ENCODE assay signal across 30 mouse cellular contexts in the genomic region with DNA sequence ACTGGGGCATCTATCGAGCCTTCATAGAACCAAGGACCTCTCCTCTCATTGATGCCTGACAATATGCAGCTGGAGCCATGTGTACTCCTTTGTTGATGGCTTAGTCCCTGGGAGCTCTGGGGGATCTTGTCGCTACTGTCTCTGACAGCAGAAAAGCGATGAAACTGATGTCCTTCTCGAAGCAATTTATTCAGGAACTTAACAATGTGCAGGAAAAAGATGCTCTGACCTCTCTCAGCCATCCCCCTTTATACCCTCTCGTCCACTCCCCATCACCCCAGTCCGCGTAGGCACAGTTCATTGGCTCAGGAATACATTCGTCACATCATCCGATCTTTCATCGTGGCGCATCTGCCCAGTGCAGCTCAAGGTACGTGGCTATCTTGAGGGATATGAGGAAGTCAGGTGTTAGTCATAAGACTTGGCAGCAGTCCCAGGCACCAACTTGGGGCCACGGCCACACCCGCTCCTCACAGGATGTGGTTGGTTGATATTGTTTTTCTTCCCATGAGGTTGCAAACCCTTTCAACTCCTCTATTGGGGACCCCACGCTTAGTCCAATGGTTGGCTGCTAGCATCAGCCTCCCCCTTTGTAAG.
"Had no signal": no experiment of that assay in that cellular context is flagged by ENCODE, and none has a peak within 500 bp of the region (broad histone marks: within the 10 kb centered on the region; RNA-seq: fewer than 3 reads in every experiment).

No protein-coding gene starts in this region.

- H3K36me3 ChIP-seq: heart, embryonic 12.5 days; heart, embryonic 13.5 days; heart, embryonic 15.5 days; hindbrain, embryonic 10.5 days; hindbrain, embryonic 12.5 days; hindbrain, embryonic 13.5 days; hindbrain, embryonic 15.5 days; intestine, embryonic 15.5 days; kidney, embryonic 15.5 days had no signal

- H3K9me3 ChIP-seq: heart, embryonic 12.5 days; heart, embryonic 13.5 days; heart, embryonic 15.5 days; hindbrain, embryonic 10.5 days; hindbrain, embryonic 12.5 days; hindbrain, embryonic 13.5 days; hindbrain, embryonic 15.5 days; intestine, embryonic 15.5 days; kidney, embryonic 15.5 days had no signal

- H3K27ac ChIP-seq: heart, embryonic 13.5 days; heart, embryonic 15.5 days; hindbrain, embryonic 10.5 days; hindbrain, embryonic 12.5 days; hindbrain, embryonic 13.5 days; hindbrain, embryonic 14.5 days; hindbrain, embryonic 15.5 days; hindbrain, postnatal 0 days; intestine, embryonic 15.5 days; kidney, embryonic 15.5 days; kidney, postnatal 0 days; layer of hippocampus, adult 2 months; left cerebral cortex, adult 2 months had no signal

- H3K9ac ChIP-seq: heart, embryonic 12.5 days; heart, embryonic 13.5 days; heart, embryonic 15.5 days; hindbrain, embryonic 12.5 days; hindbrain, embryonic 13.5 days; hindbrain, embryonic 14.5 days; hindbrain, embryonic 15.5 days; intestine, embryonic 15.5 days; kidney, embryonic 15.5 days had no signal

- H3K4me3 ChIP-seq: heart, embryonic 12.5 days; heart, embryonic 13.5 days; heart, embryonic 15.5 days; hindbrain, embryonic 10.5 days; hindbrain, embryonic 12.5 days; hindbrain, embryonic 13.5 days; hindbrain, embryonic 15.5 days; intestine, embryonic 15.5 days; kidney, embryonic 15.5 days; layer of hippocampus, adult 2 months; left cerebral cortex, adult 2 months had no signal

- H3K4me1 ChIP-seq: heart, embryonic 12.5 days; heart, embryonic 13.5 days; heart, embryonic 15.5 days; hindbrain, embryonic 10.5 days; hindbrain, embryonic 12.5 days; hindbrain, embryonic 13.5 days; hindbrain, embryonic 15.5 days; intestine, embryonic 15.5 days; kidney, embryonic 15.5 days had no signal

- H3K27me3 ChIP-seq: heart, embryonic 12.5 days; heart, embryonic 13.5 days; heart, embryonic 15.5 days; hindbrain, embryonic 12.5 days; hindbrain, embryonic 13.5 days; hindbrain, embryonic 15.5 days; intestine, embryonic 15.5 days; kidney, embryonic 15.5 days had no signal

- DNase-seq: heart, postnatal 10 days; heart, postnatal 14 days; heart, postnatal 36 days; heart, postnatal 4 days; kidney, adult 11 months; kidney, adult 18-20 months; kidney, adult 2 months; kidney, adult 8-10 months; kidney, adult 9 months; kidney, postnatal 10 days; kidney, postnatal 14 days; kidney, postnatal 25 days; kidney, postnatal 36 days; kidney, postnatal 4 days; layer of hippocampus, adult 9-11 months; layer of hippocampus, postnatal 36 days had no signal
